Mouse (Mus musculus) hindbrain, embryonic 16.5 days (tissue): ENCODE measurements around the gene Nfe2l1. TPM values are rescaled to one million over a fixed set of nuclear protein-coding genes. Genes with fewer than 3 reads are reported as not detected.
A peak's percentile ranks its signal among the peaks of the same experiment; 100 is the strongest.

Source experiments
- ATAC-seq: fragments of 200-750 bp; cut with Nextera tagmentation; 2 replicates; pipeline ENCODE4 v1.8.0; 2017; ENCODE audit warnings: moderate TSS enrichment, moderate library complexity
- H3K27ac ChIP-seq: fragments of 300-500 bp; sonication (generic); 2 replicates; pipeline ENCODE4 v1.5.1; 2014; ENCODE audit warnings: low read depth, mild to moderate bottlenecking, control low read depth, low read length, moderate library complexity
- H3K27me3 ChIP-seq: fragments of 300-500 bp; sonication (generic); replicated peaks from 2 replicates; pipeline ENCODE4 v1.6.1; 2014; ENCODE audit warnings: low read length; ENCODE audit not compliant: control insufficient read depth, insufficient read depth
- H3K36me3 ChIP-seq: fragments of 300-500 bp; sonication (generic); 2 replicates; pipeline ENCODE4 v1.6.1; 2014; ENCODE audit warnings: mild to moderate bottlenecking, low read length, moderate library complexity, mixed read lengths; ENCODE audit not compliant: control insufficient read depth, insufficient read depth
- H3K4me1 ChIP-seq: fragments of 300-500 bp; sonication (generic); 2 replicates; pipeline ENCODE4 v1.6.1; 2014; ENCODE audit warnings: low read depth, low read length; ENCODE audit not compliant: control insufficient read depth, insufficient read depth
- H3K4me2 ChIP-seq: fragments of 300-500 bp; sonication (generic); 2 replicates; pipeline ENCODE4 v1.6.1; 2014; ENCODE audit warnings: mild to moderate bottlenecking, low read length, control low read depth, moderate library complexity
- H3K4me3 ChIP-seq: fragments of 300-500 bp; sonication (generic); 2 replicates; pipeline ENCODE4 v1.5.1; 2014; ENCODE audit warnings: mild to moderate bottlenecking, low read length, control low read depth, moderate library complexity
- H3K9ac ChIP-seq: fragments of 300-500 bp; sonication (generic); 2 replicates; pipeline ENCODE4 v1.6.1; 2014; ENCODE audit warnings: low read depth, mild to moderate bottlenecking, control low read depth, low read length, moderate library complexity
- H3K9me3 ChIP-seq: fragments of 300-500 bp; sonication (generic); 2 replicates; pipeline ENCODE4 v1.6.1; 2014; ENCODE audit warnings: mild to moderate bottlenecking, low read length, moderate library complexity; ENCODE audit not compliant: control insufficient read depth
- WGBS: fragments of 180-500 bp; shearing (Covaris S2); extraction: QIAGEN DNeasy Blood & Tissue Kit; methylation state at CpG from one replicate; pipeline ENCODE4 v1.1.7; 2014; 5-methylcytosine and 5-hydroxymethylcytosine counted together
- polyA plus RNA-seq: library from polyadenylated mRNA; unstranded; fragments of >200 nt; fragmentation: Nextera tagmentation; extraction: Ambion mirVana; gene quantifications from 2 replicates; pipeline ENCODE4 v1.2.1, GENCODE M21; 2015

Gene Nfe2l1
- polyA plus RNA-seq, 1 experiment from 2014 or later: 83.3 TPM

DNA sequence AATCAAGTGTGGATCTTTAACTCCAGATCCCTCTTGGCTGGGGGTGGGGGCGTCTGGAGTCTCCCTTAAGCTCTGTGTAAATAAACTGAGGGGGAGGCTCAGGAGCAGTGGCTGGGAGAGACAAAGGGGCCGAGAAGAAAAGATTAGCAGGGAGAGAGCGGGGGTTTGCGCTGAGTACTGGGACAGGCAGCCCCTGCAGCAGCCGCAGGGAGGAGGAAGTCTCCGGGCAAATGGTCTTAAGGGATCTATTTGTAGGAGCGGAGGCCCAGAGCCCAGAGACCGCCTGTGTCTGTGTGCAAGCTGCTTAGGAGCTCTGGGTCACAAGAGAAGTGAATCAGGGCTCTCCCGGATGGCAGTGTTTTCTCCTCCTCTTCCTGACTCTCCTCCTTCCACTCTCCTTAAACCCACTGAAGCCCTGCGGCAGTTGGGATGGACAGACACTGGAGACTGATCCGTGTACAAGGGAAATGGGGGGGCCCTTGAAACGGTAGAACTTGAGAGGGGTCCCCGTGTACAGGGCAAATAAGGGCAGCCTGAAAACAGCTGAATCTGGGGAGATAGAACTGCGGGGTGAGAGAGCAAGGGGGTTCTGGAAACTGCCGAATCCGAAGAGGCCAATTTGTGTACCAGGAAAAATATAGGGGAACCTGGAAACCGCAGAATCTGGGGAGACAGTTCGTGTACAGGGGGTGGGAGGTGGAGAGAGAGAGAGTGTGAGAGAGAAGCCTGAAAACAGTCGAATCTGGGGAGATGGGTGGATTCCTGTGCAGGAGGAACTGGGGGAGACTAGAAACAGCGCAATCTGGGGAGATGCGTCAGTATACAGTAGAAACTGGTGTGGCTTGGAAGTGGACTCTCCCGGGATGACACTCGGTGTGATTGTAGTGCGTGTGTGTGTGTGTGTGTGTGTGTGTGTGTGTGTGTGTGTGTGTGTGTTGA lies 42.9 kb upstream of the Nfe2l1 start:
- Histone ChIP-seq H3K9ac (peak overlapping the region; percentile 11), H3K4me1 (peaks cover 50% of the 10 kb centered on the region), H3K4me2 (peak overlapping the region; percentile 33), H3K4me3 (no peak overlapping the region), H3K27me3 (no peaks in the 10 kb centered on the region), H3K27ac (peak overlapping the region; percentile 96), H3K36me3 (no peaks in the 10 kb centered on the region), H3K9me3 (no peaks in the 10 kb centered on the region)
- 2% methylated on average over 24 of the region's 24 CpGs for WGBS
- ATAC-seq: peak; percentile 25

- no peak overlapping the region for H3K9ac ChIP-seq
- no peaks in the 10 kb centered on the region for H3K9me3 ChIP-seq
- peak; percentile 55 for ATAC-seq
- H3K27ac ChIP-seq: no peak overlapping the region
- 7% methylated on average over 5 of the region's 5 CpGs for WGBS
- H3K4me2 ChIP-seq: no peak overlapping the region
- H3K27me3 ChIP-seq: no peaks in the 10 kb centered on the region
- H3K4me1 ChIP-seq: peaks cover 17% of the 10 kb centered on the region
- H3K36me3 ChIP-seq: no peaks in the 10 kb centered on the region
- H3K4me3 ChIP-seq: no peak overlapping the region
Observed at GRCm38 (mm10) chr11:96867149-96867548, 37.4 kb upstream of the Nfe2l1 start.

DNA sequence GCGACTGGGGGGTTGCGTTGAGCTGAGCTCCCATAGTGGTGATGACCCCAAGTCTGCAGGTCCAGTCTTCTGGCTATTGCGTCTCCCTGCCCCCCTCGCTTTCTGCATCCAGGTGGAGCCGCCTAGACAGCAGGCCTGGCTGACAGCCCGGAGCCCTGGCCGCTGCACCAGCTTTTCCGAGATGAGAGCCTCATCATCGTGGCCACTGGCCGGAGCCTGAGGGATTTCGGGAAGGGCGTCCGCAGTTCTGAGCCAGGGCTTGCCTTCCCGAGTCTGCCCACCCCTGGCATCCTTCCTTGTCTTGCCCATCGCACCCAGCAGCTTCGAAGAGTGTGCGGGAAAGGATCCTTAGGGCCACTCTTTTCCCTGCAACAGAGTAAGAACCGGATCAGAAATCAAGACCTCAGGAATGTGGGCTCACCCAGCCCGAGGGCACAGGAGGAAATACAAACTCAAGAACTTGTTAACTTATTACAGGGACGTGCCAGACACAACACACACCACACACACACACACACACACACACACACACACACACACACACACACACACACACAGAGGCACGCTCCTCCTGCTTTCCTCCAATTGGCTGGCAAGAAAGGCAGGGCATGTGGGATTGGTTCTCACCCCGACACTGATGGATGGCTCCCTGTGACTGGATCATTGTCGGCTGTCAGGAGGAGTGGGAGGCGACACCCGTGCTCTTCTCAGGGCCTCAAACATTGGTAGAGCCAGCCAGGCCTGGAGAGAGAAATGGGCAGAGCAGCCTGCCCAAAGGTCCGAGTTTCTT lies 33.6 kb upstream of the Nfe2l1 start:
- WGBS: 17% methylated on average over 26 of the region's 26 CpGs
- ATAC-seq: peak; percentile 71
- Histone ChIP-seq H3K27me3 (no peaks in the 10 kb centered on the region), H3K4me2 (peak overlapping the region; percentile 49), H3K36me3 (no peaks in the 10 kb centered on the region), H3K9ac (peak overlapping the region; percentile 29; the same call in 1 of the 2 replicates), H3K9me3 (no peaks in the 10 kb centered on the region), H3K4me3 (no peak overlapping the region), H3K27ac (peak overlapping the region; percentile 55), H3K4me1 (peaks cover 23% of the 10 kb centered on the region)

DNA sequence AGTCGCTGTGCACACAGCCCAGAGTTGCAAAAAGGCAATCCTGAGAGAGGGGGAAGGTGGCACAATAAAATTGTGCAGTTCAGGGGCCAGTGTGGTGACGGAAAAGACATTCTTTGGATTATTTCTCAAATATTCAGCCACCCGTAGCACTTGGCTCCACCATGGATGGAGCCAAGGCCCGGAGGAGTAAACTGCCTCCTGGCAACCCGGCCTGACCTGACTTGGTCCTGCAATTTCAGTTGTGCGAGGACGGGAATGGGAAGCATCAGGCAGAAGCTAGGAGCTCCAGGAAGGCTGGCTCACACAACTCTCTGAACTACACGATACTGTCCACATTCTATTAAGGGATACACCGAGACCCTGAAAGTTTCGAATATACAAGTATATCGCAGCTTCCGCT lies 32.8 kb upstream of the Nfe2l1 start:
- Histone ChIP-seq H3K4me2 (peak overlapping the region; percentile 92), H3K27ac (peak overlapping the region; percentile 69), H3K9ac (no peak overlapping the region), H3K9me3 (no peaks in the 10 kb centered on the region), H3K36me3 (no peaks in the 10 kb centered on the region), H3K4me1 (peaks cover 23% of the 10 kb centered on the region), H3K4me3 (no peak overlapping the region; the same call in 1 of the 2 replicates), H3K27me3 (no peaks in the 10 kb centered on the region)
- WGBS: 49% methylated on average over 12 of the region's 12 CpGs
- no peak for ATAC-seq

DNA sequence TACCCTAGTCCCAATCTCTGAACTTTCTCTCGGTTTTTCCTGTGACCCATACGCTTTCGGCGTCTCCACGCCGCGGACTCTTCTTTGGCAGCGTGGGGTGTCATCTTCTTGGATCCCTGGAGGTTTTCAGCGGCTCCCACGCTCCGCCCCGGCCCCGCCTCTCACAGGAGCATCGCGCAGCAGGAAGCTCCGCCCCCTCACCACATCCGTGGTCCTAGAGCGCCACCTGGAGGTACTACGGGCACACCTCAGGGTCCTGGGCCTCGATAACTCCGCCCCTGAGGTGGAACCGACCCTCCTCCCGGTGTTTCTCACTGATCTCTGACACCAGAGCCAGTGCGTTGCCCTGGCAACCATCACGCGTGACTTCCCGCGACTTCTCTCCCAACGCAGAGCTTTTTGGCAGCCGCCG lies 32.1 kb upstream of the Nfe2l1 start:
- H3K27ac ChIP-seq: no peak overlapping the region
- peaks cover 23% of the 10 kb centered on the region for H3K4me1 ChIP-seq
- peak overlapping the region; percentile 92 for H3K4me2 ChIP-seq
- no peaks in the 10 kb centered on the region for H3K27me3 ChIP-seq
- peak overlapping the region; percentile 52; the same call in 1 of the 2 replicates for H3K9ac ChIP-seq
- H3K36me3 ChIP-seq: no peaks in the 10 kb centered on the region
- H3K9me3 ChIP-seq: no peaks in the 10 kb centered on the region
- WGBS: under 1% methylated on average over 25 of the region's 31 CpGs
- H3K4me3 ChIP-seq: peak overlapping the region; percentile 47
- peak; percentile 87 for ATAC-seq

GRCm38 (mm10) chr11:96861446-96861845 lies 31.7 kb upstream of the Nfe2l1 start:
- under 1% methylated on average over 20 of the region's 20 CpGs for WGBS
- H3K27me3 ChIP-seq: no peaks in the 10 kb centered on the region
- H3K27ac ChIP-seq: no peak overlapping the region; the same call in 1 of the 2 replicates
- H3K4me1 ChIP-seq: peaks cover 23% of the 10 kb centered on the region
- no peaks in the 10 kb centered on the region for H3K9me3 ChIP-seq
- peak overlapping the region; percentile 92 for H3K4me2 ChIP-seq
- H3K9ac ChIP-seq: peak overlapping the region; percentile 52; the same call in 1 of the 2 replicates
- ATAC-seq: peak; percentile 40
- peak overlapping the region; percentile 47 for H3K4me3 ChIP-seq
- no peaks in the 10 kb centered on the region for H3K36me3 ChIP-seq

DNA sequence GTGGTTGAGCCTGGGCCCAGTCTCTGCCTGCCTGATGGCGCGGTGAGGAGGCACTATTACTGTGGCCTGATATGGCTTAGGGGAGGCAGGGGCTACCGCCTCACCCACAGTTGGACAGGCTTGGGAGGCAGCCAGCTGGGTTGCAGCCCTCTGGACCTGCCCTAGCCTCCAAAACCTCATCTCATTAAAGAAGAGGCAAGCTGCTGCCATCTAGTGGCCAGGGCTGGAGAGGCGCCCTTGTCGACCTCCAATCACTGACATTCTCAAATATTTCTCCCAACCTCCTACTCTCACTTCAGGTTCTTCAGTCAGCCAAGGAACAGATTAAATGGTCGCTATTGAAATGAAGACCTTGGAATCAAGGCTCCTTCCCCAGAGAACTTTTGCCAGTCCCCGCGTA lies 30.8 kb upstream of the Nfe2l1 start:
- H3K4me1 ChIP-seq: peaks cover 23% of the 10 kb centered on the region
- no peaks in the 10 kb centered on the region for H3K27me3 ChIP-seq
- H3K4me2 ChIP-seq: no peak overlapping the region
- H3K9me3 ChIP-seq: no peaks in the 10 kb centered on the region
- WGBS: 9% methylated on average over 8 of the region's 8 CpGs
- no peaks in the 10 kb centered on the region for H3K36me3 ChIP-seq
- peak; percentile 52 for ATAC-seq
- no peak overlapping the region for H3K4me3 ChIP-seq
- H3K9ac ChIP-seq: no peak overlapping the region
- no peak overlapping the region for H3K27ac ChIP-seq

GRCm38 (mm10) chr11:96859635-96860034 lies 29.9 kb upstream of the Nfe2l1 start:
- Histone ChIP-seq H3K9ac (no peak overlapping the region), H3K36me3 (no peaks in the 10 kb centered on the region), H3K27ac (no peak overlapping the region), H3K4me2 (no peak overlapping the region), H3K4me3 (no peak overlapping the region), H3K9me3 (no peaks in the 10 kb centered on the region), H3K4me1 (peaks cover 23% of the 10 kb centered on the region), H3K27me3 (no peaks in the 10 kb centered on the region)
- WGBS: 84% methylated on average over 4 of the region's 4 CpGs
- ATAC-seq: no peak

DNA sequence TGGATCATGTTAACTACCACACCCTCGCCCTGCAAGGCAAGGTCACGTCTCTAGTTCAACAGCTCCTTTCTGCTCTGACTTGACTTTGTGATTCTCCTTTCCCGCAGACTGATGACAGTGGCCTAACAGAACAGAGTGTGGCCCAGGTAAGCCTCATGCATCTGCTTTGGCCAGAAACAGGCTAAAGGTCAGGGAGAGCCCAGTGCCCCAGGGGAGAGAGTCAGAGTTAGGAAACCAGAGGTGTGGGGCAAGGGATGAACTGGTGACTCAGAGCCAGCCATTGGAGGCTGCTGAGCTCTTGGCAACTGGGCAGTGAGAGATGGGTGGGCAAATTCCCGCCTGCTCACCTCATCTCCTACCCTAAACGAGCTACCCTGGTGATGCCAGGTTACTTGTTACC lies 27.7 kb upstream of the Nfe2l1 start:
- no peaks in the 10 kb centered on the region for H3K27me3 ChIP-seq
- H3K27ac ChIP-seq: no peak overlapping the region
- ATAC-seq: no peak
- no peak overlapping the region for H3K4me2 ChIP-seq
- peaks cover 9% of the 10 kb centered on the region for H3K4me1 ChIP-seq
- 91% methylated on average over 5 of the region's 5 CpGs for WGBS
- H3K36me3 ChIP-seq: no peaks in the 10 kb centered on the region
- H3K9me3 ChIP-seq: no peaks in the 10 kb centered on the region
- no peak overlapping the region for H3K9ac ChIP-seq
- no peak overlapping the region for H3K4me3 ChIP-seq
